Mouse (Mus musculus) thymus, postnatal 14 days (tissue): ENCODE measurements around the gene Zfp57.
A peak's percentile ranks its signal among the peaks of the same experiment; 100 is the strongest.
"Not testable (repeated sequence)": the region's sequence is repeated elsewhere in the genome, so short reads cannot be mapped to it uniquely, and the experiment has no call there.

ENCODE experiments used
- DNase-seq: peaks from one replicate; pipeline ENCODE4 v3.0.0; 2021

The Zfp57 gene

DNA sequence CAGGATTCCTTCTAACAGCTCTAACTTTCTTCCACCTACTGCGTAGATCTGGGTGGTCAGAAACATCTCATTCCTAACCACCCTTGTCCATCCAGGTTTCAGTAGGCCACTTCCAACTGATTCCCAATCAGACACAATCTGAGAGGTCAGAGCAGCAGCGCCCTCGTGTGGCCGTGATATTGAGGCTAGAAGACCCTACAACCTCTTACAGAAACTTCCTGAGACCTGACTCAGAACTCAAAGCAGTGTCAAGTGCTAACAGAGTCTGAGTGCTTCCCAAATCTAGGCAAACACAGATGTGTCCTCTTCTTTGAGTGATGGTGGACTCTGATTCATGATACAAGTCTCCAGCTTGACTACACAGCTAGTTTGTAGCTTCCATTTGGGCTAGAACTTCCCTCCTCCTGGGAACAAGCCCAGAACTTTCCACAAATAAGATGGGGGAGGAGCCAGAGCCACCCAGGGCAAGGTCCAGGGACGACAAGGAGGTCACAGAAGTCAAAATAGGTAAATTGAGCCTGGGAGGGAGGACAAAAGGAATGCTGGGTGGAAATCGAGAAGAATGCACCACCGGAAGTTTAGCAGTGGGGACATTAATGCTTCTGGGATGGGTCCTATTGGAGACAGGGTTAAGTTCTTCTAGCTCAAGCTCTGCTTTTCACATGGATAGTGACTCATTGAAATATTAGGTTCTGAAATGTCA, 3.8 kb upstream of the Zfp57 start:
- peak; percentile 78 for DNase-seq

DNA sequence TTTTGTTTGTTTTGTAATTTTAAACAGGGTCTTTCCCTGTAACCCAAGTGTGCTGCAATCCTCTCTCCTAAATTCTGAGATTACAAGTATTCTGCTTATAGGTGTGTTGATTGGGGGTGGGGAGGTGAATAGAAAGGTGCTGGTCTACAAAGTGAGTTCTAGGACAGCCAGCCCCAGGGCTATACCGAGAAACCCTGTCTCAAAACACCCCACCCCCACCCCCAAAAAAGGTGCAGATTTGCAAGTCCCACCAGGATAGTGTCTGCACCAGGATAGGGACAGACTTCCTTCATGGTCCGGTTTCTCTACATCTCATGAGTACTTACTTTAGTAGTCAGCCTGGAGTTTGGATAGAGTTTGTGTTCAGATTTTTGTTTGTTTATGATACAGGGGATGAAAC, 2.5 kb upstream of the Zfp57 start:
- no peak for DNase-seq

DNA sequence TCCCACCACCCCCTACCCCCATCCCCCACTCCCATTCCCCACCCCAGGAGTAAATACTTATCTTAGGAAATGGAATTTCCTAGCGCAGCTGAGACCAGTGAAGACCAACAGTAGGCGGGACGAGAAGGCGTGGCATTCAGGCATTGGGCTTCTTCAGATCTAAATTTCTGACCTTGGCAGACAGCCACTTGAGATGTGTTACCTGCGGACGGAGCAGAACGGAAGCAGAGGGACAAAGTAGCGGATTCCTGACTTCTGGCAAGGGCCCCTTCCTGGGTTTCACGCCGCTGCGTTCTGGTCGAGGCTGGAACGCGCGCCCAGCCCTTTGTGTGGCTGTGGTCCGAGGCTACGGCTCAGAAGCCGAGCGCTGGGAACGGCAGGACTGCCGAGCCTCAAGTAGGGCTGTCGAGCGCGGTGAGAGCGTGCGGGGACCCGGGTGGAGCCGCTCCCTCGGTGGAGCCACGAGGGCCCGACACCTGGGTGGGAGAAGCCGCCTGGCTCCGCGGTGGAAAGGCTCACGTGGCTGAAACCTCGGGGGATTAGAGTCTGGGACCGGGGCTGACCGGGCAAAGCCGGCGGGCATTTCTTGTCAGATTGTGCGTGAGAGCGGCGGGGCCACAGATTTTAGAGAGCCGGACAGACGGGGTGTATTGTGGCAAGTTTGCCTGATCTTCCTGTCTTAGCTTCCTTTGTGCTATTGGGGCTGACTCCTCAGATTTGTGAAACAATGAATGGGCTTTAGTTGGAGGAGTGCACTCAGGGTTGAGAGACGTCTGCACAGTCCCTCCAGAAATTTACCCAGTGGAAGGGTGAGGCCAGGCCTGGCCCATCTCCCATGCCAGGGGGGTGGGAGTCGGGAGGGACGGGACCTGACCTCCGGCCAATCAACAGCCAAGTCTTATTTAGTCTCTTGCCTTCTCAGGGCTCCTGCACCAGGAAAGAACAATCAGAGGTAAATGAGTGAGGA, 1.7 kb downstream of the Zfp57 start:
- DNase-seq: no peak

DNA sequence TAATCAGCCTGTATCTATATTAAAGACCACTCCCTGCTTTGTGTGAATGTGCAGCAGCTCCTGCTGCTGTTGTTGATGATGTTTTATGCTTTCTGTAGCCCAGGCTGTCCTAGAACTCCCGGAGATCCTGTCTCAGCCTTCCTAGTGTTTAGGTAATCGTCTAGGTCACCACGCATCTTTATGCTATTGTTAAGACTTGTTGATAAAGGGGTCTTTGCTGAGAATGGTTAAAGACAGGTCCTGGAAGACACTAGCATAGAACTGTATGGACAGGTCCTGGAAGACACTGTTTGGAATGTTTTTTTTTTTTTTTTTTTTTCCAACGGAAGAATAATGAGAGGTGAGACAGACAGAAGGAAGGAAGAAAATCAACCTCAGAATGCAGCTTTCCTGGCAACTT, 2.4 kb downstream of the Zfp57 start:
- no peak for DNase-seq

DNA sequence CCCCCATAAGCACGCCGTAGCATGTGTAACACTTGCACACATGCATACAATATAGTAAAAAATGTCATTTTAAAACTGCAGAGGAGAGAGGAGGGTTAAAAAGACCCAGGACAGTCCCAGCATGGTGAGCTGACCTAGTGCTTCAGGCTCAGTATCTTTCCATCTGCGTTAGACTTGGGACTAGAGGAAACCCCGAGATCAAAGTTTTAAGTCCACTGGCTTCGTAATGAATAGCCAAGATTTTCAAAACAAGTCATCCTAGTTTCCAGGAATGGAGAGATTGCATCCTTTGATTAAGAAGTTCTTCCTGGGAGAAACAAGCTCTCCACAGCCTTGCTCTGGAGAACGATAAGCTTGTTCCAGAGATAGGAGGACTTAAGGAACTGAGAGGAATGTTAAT, 7.2 kb downstream of the Zfp57 start:
- DNase-seq: no peak

DNA sequence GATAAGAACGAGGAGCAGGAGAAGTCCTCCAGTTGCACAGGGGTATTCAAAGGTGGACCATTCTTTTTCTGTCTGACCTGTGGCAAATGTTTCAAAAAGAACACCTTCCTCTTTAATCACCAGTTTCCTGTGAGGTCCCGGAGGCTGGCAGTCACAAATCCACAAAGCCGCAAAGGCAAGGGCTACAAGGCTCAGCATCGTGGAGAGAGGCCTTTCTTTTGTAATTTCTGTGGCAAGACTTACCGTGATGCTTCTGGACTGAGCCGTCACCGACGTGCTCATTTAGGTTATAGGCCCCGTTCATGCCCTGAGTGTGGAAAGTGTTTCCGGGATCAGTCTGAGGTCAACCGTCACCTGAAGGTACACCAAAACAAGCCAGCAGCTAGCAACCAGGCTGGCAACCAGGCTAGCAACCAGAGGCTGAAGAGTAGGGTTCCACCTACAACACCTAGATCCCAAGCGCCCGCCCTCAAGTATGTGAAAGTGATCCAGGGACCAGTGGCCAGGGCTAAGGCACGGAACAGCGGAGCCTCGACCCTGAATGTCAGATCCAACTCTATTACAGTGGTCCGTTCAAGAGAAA, 8.6 kb downstream of the Zfp57 start:
- DNase-seq: no peak

DNA sequence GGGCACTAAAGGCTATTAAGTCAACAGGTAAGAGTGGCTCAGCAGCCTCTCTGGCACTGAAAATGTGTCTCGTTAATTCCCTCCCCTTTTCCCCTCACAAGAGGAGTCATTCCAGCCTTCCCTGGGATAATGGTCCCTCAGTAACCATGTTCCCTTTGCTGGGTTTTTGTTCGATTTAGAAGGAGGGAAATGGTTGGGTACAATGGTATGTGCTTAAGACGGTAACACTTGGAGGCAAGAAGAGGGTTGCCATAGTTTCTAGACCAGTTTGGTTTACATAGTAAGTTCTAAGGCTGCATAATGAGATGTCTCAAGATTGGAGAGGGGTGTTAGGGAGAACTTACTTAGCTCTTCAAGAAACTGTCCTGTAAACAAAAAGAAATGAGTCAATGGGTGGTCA, 10.8 kb downstream of the Zfp57 start:
- DNase-seq: no peak

DNA sequence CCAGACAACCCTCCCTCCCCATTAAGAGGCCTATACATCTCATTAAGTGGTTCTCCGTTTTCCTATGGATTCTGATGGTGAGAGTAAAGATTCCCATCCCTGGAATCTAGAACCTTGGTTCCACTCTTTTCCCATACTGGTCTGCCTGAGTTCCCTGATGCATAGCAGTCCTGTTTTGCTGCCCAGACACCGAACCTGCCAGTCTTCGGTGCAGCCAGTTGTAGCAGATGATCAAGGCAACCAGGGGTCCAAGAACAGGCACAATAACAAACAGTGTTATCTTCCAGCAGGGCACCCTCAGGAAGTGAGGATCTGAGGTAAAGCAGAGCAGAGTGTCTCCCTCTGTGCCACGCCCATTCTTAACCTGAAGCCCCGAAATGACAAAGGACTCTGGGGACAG, 11.2 kb downstream of the Zfp57 start:
- no peak for DNase-seq

DNA sequence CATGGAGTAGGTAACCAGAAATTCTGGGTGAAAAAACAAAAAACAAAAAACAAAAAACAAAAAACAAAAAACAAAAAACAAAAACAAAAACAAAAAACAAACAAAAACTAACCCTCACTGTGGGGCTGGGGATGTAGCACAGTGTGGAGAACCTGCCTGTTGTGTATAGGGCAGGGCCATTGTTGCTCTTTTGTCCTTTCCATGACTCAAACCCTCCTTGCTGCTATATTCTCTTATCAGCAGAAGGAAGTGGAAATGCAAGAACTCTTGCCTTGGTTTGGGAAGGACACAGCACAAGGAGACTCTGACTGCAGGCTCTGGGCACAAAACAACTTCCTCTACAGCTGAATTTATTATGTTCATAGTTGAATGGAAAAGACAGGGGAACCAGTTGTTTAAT, 15.4 kb downstream of the Zfp57 start:
- no peak for DNase-seq

DNA sequence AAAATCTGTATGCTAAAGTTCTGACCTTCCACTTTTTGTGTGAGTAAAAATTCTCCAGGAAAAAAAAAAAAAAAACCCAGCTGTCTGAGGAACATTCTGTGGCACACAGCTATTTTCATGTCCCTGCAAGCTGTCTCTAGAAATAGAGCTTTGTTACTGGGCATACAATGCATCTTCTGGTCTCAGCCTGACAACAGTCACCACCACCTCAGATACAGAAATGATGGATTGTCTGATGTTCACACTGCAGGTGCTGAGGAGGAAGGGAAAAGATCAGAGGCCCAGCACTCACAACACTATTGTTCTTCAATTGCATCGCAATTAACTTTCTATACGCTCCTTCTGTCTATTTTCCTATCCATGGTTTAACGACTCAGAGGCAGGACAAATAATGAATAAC, 17.4 kb downstream of the Zfp57 start:
- DNase-seq: no peak

DNA sequence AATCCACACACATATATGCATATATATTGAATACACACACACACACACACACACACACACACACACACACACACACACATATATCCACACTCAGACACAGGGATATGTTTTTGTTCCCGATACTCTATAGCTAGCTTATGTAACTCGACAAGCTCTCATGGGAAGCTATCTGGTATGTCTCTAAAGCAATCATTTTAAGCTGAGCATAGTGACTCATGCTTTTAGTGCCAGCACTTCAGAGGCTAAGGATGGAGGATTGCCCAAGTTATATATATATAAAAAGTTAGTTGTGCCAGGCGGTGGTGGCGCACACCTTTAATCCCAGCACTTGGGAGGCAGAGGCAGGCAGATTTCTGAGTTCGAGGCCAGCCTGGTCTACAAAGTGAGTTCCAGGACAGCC, 18.3 kb downstream of the Zfp57 start:
- not testable (repeated sequence) for DNase-seq

DNA sequence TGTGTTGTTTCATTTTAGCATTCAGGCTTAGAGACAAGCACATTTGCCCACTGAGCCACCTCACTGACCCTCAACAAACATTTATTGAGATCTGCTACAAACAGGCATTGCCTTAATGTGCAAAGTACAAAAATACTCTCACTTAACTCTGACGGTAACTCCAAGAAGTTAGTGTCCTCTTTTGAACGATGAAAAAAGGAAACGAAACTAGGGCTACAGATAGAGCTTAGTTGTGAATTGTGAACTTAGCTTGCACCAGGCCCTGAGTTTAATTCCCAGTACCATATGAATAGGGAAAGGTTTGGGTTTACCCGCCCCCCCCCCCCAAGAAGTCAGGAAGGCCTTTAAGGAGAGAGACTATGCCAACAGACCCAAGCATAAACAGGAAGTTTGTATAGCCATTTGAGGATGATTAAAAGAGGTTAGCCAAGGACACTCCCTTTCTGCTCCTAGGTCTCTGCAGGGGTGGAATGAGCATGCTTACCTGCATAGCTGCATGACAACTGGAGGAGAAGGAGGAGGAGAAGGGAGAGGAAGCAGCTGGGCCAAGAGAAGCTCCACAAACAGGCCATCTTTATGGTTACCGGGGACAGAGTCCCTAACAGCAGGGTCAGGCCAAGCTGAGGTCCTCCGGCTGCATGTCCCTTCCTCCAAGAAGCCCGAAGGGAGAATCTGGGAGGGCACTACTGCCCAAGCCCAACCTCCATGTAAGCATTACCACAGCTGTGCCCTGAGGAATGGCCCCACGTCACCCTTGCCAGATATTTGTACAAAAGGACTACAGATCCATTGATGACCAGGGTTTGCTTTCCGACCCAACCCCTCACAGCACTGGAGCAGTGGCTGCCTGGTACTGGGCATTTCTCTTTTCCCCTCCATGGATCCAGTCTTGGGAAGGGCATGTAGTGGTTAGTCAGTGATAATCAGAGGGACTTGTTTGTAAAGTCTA, 21.9 kb downstream of the Zfp57 start, which contains the start of gene Mog:
Mog (minus strand) TSS at position 771 of the 949 bp plus-strand sequence.
- no peak for DNase-seq

DNA sequence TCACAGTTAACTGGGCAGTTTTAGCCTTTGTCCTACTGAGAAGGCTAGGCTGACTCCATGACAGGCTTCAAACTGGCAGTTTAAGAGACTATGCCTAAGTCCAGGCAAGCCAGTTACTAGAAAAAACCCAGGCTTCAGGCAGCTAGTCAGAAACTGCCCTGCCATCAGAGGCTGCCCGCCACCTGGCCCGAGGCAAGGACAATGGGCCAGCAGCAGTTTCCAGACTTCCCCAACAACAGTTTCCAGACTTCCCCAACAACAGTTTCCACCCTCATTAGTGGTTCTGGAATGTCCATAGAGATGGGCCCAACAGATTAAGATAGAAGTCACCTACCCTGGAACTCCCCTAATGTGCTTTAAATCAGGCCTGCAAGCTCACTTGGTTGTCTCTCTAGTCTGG, 25.5 kb downstream of the Zfp57 start:
- DNase-seq: no peak

DNA sequence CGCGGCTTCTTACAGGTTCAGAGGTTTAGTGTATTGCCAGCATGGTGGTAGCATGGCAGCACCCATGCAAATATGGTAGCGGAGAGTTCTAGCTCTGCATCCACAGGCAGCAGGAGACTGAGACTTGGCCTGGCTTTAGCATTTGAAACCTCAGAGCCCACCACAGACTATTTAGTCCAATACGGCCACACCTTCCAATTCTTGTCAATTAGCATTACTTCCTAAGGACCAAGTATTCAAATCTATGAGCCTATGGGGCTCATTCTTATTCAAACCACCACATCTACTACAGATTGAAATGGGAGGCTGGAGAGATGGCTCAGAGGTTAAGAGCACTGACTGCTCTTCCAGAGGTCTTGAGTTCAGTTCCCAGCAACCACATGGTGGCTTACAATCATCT, 26.5 kb downstream of the Zfp57 start:
- DNase-seq: no peak

DNA sequence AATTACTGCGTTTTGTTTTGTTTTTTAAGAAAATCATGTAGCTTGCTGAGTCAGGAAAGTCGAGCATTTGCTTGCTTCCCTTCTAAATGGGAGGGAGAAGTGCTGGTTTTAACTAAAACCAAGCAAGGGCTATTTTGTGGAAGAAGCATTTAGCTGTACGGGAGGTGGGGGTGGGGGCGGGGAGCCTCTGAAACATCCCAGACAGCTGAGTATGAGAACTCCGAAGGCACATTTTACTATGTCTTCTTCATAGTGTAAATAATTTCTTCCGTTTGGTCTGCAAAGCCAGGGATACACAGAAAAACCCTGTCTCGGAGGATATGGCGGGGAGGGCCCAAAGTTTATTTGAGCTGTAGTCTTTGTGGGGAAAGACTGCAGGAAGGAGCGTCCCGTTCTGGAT, 27.2 kb downstream of the Zfp57 start:
- no peak for DNase-seq

DNA sequence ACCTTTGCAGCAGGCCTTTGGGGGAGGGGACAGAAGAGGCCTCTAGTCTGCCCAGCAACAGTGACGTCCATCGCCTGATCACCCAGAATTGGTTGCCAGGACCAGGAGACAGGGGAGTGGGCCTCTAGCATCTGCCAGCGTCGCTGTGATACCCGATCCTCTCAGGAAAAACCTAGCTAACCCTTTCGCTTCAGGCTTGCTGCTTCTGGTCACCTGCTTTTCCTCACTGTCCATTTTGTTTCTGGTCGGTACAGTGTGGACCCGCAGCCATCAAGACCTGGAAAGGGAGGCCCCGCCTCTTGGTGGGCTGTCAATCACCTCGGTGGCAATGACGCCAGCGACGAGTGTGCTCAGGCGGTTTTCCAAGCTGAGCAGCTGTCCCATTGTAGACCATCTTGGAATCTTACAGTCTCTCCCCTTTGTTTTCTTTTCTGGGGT, 27.7 kb downstream of the Zfp57 start:
- DNase-seq: peak; percentile 79

DNA sequence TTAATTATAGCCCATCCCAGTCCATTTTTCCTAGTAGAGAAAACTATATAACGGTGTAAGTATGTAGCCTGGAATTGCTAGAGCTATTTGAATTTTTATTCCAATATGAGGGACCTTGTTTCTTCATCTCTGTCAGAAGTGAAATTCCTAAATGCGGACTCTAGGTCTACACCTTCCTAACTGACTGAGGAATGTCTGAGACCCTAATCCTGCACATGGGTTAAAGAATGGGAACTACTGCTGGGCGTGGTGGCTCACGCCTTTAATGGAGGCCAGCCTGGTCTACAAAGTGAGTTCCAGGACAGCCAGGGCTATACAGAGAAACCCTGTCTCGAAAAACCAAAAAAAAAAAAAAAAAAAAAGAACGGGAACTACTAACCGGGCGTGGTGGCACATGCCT, 28.2 kb downstream of the Zfp57 start:
- no peak for DNase-seq

DNA sequence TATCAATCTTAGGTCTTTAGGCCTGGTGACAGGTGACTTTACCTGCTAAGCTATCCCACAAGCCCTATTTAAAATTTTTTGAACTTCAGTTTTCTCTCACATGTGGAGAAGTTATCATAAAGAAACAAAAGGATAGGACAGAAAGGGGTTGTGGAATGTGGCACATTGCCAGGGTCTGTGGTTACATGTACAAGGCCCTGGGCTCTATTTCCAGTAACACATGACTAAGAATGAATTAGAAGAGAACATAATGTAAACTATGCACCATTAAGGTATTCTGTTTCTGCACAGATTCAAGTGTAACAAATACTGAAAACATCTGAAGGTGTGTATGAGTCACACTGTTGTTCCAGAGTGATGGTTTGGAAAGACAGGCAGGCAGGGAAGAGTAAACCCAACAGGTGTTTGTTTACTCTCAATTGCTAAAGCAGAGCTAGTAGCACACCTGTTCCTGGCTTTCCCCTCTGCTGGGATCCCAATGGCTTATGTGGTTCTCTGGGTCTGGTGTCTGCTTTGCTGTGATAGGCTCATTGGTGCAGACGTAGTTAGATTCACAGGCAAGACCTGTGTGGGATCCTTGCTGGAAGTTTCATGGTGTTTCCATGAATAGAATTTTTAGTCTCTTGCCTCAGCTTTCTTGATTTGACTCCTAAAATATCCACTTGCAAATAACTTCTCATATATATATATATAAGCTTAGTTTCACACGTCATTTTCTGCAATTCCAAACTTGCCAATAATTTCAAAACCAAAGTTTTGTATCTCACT, 38.3 kb downstream of the Zfp57 start:
- no peak for DNase-seq

DNA sequence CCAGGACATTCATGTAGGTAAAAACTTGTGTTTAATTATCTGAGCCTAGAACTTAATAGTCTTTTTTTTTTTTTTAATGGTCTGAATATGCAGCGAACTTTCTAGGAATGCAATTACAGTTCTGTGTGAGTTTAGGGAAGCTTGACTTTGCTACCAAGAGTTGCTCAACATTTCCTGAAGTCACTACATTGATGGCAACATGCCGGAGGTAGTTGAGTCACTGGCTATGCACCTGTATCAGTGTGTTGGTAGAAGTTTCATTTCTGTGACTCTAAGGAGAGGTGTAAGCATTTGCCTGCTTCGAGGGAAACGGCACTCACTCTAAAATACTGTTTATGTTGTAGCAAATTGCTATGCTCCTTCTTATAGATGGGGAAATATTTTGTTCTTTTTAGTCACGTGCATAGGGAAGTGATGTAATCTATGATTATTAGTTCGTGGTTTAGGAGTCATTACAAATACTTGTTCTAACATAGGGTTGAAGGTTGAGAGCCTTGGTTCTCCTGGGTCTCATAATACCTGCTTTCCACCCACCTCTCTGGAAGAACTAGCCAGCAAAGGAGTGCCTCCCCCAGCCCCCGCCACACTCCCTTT, 43.8 kb downstream of the Zfp57 start:
- DNase-seq: no peak

DNA sequence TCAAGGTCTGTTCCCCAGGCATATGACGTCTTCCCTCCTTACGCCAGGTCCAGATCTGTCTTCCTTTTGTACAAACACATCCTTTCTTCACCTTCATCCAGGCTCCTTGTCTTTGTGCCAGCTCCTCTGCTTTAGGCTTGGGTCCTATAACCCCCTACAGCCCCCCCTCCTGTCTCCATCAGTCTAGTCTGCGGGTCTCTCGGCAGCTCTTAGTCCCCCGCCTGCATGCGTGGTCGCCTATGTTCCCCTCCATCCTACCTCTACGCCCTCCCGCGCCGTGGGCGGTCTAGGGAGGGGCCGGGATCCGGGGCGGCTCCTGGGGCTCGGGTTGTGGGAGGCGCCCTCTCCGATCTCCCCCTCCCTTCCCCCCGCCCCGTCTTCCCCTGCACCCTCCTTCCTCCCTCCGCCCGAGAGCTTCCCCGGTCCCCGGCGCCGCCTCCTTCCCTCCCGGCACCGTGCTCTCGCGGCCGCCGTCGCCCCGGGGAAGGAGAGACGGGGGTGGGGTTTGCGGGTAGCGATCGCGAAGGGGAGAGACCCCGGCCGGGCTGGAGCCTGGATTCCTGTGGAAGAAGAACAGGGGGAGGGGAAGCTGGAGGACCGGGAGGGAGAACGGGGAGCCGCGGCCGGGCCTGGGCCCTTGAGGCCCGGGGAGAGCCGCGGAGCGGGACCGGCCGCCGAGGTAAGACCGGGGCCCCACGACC, 44.8 kb downstream of the Zfp57 start, which contains the start of gene Gabbr1:
Gabbr1 (plus strand) TSS at position 356 of the 701 bp plus-strand sequence.
- DNase-seq: peak; percentile 90
